Mouse (Mus musculus): ENCODE measurements around the gene Slc39a9.

Gene Slc39a9

DNA sequence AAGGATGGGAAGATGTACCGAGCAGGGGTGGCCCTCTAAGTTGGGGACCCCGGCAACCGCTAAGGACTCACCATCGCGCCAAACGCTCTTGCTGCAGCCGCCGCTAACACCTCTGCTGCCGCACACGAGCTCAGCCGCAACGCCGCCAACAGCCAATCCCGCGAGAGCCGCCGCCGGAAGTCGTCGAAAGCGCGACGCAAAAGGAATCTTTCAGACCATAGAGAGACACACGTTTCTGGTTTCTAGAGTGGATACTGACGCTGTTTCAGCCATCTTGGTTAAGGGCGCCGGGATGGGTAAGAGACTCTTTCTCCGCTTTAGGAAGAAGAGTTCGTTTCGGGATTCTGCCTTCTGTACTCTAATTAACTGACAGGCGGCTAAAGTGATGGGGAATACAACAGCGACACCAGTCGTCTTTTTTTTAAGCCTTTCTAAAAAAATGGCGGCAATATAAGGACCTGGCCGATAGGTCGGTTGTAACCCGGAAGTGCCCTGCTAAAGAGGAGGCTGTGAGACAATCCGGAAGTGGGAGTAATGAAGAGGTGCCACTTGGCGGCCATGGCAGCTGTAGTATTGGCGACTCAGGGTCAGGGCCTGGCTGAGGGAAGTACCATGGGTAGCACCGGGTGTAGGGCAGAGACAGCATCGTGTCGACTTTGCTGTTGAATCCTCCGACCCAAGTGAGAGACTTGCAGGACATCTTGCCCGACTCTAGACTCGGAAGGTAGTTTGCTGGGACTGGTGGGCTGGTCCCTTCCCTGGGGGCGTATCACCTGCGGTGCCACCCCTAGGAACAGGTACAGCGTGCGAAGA lies at the start of gene Slc39a9, which contains the start of gene Erh:
TSS of gene Slc39a9 (plus strand) at position 191 of the 813 bp plus-strand sequence.
TSS of gene Erh (minus strand) at position 649 of the 813 bp plus-strand sequence.
- DNase-seq, result peak; percentile 94 to 95

DNA sequence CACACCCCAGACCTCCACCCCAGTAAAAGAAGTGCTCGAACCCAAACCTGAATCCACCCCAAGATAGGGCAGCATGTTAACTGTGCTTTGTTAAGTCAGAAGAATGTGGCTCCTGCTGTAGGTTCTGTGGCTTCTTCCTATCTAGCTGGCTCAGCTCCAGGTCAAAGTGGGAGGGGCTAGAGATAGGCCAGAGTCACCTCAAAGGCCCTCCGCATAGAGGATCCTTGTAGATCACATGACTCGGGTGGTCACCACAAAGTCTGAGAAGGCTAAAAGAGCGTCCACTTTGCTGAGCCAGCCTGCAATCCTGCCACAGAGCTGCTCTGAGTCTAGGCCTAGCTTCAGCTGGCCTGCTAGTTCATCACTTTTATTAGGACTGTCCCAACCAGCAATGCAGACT lies 49.5 kb upstream of the Slc39a9 start:
- no peak for DNase-seq

DNA sequence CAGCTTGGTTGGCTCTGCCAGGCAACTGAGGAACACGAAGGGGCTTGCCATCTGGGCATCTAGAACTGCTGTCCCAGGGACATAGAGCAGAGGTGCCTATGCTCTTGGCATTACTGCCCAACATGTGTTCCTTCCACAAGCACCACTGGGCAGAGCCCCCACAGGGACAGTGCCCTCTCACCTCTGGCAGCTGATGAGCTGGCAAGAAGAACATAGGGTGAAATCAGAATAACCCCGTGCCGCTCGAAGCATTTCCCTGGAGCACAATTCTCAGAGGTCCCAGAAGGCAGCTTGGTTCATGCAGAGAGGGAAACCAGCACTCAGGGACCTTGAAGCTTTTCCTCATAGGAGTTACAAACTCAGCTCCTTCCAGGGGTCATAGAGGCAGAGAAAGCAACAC lies 48.9 kb upstream of the Slc39a9 start:
- no peak for DNase-seq

DNA sequence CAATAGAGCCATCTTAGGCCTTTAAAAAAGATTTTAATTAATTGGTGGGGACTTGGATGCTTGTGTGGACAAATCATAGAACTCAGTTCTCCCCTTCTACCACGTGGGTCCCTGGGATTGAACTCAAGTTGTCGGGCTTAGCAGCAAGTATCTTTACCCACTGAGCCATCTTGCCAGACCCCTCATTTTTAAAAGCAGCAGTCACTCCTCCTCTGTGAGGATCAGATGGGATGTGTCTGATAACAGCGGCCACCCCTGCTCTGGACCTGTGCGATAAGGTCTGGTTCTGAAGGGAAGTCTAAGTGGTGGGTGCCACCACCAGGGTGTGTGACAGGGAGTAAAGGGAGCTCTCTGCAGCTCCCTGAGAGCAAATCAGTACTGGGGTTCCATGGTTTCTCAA lies 48.1 kb upstream of the Slc39a9 start:
- DNase-seq, result no peak

- DNase-seq, result no peak
Measured at GRCm38 (mm10) chr12:80595968-80596367, 47.7 kb upstream of the Slc39a9 start.

GRCm38 (mm10) chr12:80598236-80598635 lies 45.4 kb upstream of the Slc39a9 start:
- DNase-seq, result no peak

- DNase-seq, result peak; percentile 43 to 45
Measured at GRCm38 (mm10) chr12:80598756-80599155, 44.9 kb upstream of the Slc39a9 start.

GRCm38 (mm10) chr12:80601597-80602269 lies 42.0 kb upstream of the Slc39a9 start:
- no peak for DNase-seq

DNA sequence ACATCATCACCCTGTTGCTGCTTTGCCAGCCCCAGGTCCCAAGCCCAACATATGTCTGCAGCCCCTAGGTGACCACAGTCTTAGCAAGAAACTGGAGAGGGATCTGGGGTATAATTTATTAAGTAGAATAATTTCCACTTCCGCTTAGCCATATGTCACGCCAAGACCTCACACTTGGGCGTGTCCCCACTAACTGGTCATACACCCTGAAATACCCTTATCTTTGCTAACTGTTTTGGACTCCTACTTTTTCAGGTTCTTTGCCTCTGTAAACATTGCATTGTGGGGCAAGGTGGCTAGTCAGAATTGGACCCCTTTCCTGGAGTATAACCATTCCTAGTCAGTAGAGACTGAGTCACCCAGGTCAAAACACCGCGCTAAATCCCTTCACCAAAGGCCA lies 41.3 kb upstream of the Slc39a9 start:
- DNase-seq, result no peak

GRCm38 (mm10) chr12:80603566-80603965 lies 40.1 kb upstream of the Slc39a9 start:
- DNase-seq, result peak; percentile 83 to 89

- no peak for DNase-seq
Measured at GRCm38 (mm10) chr12:80604218-80604617, 39.5 kb upstream of the Slc39a9 start.

DNA sequence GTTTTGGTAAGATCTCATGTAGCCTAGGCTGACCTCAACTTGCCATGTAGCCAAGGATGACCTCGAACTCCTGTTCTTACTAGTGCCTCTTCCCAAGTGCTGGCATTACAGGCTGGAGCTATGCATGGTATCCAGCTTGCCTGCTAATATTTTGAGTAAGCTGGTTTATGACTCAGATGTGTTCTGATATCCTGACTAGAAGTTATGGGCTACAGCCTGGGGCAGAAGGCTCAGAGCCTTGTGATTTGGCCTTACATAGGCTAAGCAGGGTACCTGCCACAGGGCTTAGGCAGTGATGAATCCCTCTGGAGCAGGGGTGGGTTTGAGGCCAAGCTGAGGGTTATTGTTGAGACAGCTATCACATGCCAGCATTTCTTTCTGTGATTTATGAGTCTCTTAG lies 35.1 kb upstream of the Slc39a9 start:
- DNase-seq, result no peak

DNA sequence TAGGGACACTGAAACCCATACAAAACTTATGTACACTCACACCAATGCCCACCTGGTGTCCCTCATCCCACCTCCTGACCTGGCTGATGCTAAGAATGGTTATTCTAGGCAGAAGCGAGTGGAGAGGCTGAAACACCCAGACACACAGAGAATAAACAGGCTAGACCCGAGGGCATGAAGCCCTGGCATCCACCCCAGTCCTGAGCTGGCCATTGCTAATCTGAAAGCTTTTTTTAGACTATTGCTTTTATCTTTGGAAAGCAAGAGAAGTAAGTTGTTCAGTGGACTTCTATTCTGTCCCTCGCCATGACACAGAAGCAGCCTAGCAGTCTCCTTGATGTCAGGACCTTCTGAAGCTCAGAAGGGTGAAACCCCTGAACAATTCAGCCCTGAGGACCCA lies 33.8 kb upstream of the Slc39a9 start:
- no peak for DNase-seq

GRCm38 (mm10) chr12:80612113-80612791 lies 31.4 kb upstream of the Slc39a9 start:
- no peak for DNase-seq

DNA sequence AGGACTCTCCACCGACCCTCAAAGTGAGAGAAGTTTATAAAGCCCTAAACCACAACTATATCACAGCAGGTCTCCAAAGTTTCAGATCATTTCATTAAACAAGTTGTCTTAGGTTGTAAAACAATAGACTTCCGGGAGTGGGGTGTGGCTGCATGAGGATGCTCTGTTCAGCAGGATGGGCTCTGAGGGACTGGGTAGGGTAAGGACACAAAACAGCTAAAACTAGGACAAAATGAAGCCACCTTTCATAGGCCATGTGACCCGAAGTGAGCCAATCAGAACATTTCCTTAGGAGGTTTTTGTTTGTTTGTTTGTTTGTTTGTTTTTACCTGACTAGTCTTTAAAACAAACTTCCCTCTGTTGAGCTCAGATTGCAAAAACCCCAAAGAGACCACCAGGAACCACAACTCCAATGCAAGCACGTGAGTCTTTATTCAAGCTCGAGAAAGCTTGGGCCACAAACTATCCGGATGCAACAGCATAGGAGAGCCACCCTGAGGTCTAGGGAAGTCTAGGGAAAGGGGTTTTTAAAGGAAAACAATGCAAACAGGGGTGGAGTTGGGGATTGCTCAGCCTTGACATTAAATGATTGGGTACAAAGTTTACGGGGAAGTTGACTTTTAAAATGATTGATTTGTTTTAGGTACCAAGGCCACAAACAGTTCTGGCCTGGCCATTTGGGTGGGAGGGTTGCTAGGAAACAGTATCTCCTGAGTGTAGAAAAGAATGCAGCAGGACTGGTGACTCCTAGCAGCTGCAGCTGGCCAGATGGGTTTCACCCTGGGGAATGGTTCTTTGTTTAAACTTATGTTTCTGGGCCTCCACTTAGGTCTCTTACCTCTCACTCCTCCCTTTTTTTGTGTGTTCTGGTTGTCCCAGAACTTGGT lies 28.1 kb upstream of the Slc39a9 start:
- DNase-seq, result no peak

DNA sequence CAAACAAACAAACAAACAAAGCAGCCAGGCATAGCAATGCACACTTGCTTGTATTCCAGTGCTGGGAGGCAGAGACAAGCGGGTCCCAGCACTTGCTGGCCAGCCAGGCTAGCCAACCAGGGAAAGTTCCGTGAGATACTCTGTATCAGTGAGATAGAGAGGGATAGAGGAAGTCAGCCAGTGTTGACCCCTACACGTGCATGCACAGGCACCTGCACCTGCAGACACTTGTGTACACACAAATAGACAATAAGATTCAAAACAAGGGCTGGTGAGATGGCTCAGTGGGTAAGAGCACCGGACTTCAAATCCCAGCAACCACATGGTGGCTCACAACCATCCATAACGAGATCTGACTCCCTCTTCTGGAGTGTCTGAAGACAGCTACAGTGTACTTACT lies 23.2 kb upstream of the Slc39a9 start:
- no peak for DNase-seq

GRCm38 (mm10) chr12:80631790-80632189 lies 11.9 kb upstream of the Slc39a9 start:
- DNase-seq, result no peak

GRCm38 (mm10) chr12:80642725-80643692 lies 674 bp upstream of the Slc39a9 start:
- DNase-seq, result peak; percentile 49 to 60

GRCm38 (mm10) chr12:80644506-80644868 lies 804 bp downstream of the Slc39a9 start:
- DNase-seq, result no peak

DNA sequence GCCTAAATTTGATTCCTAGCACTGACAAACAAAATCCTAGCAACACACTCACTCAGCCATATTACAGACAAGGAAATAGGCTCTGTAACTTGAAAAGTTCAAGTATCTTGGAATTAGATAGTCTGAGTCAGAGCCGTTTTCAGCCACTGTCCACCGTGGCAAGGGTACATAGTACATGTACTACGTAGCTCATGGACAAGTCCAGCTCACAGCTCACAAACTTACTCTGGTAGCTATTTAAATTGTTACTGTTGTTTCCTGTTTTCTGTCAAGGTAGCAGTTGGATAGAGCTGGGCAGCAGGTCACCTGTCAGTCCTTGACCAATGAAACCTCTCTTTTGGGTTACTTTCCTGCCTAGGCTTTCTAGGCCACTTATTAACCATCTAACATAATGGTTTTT lies 2.7 kb downstream of the Slc39a9 start:
- DNase-seq, result no peak

DNA sequence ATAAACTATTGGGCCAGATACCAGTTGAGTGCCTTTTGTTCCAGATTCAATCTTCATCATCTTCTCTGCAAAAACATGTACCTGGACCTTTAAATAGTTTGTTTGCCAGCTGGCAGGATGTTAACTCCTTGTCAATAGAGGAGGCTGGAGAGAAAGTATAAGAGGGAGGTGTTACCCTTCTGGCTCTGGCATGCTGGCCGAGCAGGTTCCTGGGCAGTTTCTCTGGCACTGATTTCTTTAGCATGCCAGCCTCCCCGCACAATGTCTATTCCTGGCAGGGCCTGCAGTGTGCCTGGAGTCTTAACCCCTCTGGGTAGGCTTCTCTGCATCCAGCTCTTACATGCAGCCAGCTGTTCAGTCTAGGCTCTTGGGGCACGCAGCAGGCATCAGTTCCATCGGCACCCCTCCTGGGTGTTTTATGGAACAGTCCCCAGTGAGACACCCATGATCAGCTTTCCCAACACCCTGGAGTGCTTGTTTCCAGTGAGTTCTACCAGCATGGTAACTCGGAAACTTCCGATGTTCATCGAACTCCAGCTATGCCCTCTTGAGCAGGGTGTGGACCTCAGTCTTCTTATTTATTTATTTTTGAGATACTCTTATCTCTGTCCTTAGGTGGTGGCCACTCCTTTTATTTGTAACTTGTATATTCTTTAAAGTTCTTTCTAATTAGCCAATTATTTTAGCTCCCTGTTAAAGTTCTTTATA lies 10.4 kb downstream of the Slc39a9 start:
- DNase-seq, result peak; percentile 82 to 87

Measured in lung, adult 18-20 months (tissue).